Mouse (Mus musculus): ENCODE results near the gene Rad51b.

Rad51b gene

DNA sequence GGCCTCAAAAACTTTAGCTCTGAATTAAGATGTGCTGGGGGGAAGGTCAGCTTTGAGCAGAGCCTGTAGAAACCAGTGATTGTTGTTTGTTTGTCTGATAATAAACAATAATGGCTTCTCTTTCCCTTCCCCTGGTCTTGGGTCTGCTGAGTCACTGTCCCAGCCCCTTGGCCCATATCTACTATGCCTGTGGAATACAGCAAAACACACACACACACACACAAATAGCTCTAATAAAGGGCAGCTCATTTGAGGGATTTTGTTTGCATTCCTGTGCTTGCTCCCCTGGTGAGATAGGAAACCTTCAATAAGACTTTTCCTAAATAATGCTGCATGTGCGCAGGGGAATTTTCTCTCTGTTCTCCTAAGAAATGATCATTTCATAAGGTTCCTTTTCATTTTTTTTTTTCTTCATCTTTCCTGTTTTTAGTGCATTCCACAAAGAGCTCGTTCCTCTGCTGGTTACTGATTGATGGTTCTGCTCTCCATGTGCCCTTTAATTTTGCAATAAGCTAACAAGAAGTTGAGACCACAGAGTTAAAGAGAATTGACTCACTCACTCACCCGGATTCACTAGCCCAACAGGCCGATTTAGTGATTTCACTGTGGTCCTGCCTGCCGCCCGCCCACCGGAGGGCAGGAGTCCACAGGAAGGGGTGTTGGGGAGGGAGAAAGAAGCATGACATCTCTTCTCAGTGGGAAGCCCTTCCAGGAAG, 344.6 kb downstream of the Rad51b start:
- no peak for DNase-seq (ENCODE audit: low read depth in 2 of 2, low spot score in 2 of 2)

DNA sequence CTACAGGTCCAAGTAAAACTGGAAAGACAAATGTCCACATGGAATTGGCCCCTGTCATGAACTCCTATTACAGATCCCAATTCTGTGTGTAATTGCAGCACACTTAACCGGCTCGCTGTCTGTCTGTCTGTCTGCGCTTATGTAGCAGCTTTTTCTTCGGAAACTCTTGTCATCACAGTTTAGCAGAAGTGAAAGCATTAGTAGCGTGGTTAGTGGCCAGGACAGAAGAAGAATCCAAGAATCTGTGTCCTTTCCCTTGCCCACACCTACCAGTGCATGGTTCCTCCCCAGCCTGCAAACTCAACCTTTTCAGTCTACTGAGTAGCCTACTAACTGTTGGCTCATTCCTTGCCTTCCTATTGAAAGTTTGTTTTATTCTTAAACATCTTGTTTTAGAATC, 345.6 kb downstream of the Rad51b start:
- DNase-seq (ENCODE audit: low read depth in 2 of 2, low spot score in 2 of 2): no peak

DNA sequence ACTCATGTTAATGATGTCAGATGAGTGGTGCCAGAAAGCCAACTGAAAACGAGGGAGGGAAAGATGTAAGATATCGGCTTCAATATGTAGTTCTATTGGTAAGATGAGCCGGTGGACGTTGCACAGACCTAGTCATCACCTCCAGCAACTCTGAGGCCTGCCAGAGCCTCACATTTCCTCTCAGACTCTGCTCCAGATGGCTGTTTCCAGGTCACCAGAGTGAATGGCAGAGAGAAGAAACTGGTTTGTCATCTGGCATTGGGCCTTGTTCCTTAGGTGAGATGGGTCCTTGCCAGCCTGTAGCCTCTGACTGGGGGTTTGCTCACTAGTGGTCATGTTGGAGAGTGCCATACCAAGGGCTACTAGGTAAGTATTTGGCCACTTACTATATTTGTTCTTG, 348.6 kb downstream of the Rad51b start:
- DNase-seq (ENCODE audit: low read depth in 2 of 2, low spot score in 2 of 2): no peak

DNA sequence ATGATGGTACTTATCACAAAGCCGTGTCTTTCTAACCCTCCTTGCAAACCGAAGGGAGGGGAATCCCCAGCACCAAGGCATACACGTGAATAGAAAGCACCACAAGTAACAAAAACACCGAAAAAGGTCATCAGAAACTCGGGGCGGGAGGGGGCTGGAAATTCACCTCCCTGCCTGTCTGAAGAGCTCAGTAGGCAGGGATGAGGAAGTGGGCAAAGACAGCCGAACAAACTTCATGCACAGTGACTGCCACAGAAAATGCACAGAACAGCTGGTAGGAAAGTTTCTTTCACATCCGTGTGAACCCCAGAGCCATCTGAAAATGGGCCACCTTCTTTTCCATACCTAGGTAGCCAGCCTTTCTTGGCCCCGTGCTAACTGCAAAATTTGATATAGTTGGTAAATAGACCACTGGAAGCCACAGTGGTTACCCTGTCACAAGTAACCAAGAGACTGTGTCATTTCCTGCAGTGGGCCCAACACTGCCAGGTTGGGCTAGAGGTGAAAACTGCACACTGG, 349.6 kb downstream of the Rad51b start:
- peak; percentile 86 to 91 for DNase-seq (ENCODE audit: low read depth in 2 of 2, low spot score in 2 of 2)

DNA sequence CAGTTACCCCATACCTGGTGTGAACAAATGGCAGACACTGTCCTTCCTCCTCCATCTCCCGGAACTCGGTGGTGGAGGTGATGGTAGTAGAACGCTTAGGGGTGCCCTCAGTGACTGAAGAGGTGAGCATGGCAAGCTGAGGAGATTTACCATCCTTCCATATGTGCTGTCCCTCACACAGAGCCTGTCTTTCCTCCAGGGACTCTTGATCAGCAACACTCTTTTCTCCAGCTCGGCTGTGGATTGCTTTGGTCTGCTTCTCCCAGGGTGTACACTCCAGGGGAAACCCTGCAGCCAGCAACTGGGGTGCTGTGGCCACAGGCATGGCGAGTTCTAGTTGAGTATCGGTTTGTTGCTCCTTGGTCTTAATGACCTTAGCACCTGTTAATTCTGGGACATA, 350.3 kb downstream of the Rad51b start:
- peak in 1 of 2 experiments; percentile 9 for DNase-seq (ENCODE audit: low read depth in 2 of 2, low spot score in 2 of 2)

DNA sequence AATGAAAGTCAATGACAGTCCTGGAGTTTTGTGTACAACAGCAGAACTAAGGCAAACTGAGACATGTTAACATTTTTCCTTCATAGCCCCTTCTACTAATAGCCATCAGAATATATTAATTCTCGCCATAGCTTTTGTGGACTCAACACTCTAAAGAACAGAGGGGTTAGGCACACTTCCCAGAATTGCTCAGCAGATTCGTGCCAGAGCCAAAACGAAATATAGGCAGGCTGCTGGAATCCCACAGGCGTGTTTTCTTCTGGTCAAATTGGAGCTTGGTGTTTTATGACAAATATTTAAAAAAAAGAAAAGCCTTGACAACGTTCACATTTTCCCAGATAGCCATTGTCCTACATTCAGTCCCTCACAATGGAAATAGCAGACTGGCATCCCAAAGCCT, 350.9 kb downstream of the Rad51b start:
- DNase-seq (ENCODE audit: low read depth in 2 of 2, low spot score in 2 of 2): no peak

DNA sequence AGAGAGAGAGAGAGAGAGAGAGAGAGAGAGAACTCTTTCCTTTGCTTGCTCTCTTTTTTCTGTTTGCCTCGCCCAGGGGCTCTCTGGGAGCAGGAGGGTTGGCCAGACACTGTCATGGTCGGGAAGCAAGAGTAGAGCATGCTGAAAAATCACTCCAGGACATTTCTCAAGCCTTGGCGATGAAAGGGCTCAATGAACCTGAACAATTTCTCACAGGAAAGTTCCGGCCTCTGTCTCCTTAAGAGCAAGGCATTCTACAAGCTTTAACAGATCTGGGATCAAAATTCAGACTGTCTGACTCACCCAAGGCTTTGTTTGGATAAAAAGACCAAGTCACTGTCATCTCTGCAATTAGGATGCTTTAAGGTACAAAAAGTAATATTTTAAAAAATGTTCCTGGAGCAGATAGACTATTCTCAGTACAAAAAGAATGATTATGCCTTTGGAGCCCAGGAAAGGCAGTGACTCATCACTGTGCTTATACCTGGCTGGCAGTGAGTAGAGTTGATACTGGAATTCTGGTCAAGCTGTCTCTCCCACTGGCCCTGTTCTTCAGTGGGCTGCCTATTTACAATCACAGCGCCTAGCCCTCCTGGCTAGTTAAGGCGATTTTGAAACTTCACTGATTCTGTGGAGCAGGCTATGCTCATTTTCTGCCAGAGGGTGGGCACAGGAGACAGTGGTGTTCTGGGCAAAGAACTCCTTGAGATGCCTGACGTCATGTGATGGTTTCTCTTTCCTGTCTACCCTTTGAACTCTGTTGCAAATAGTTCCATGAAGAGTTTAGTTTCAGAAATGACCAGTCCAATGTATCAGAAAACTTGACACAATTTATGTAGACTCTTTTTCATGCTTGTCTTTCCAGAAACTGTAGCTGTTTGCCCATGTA, 352.0 kb downstream of the Rad51b start:
- peak; percentile 11 to 32 for DNase-seq (ENCODE audit: low read depth in 2 of 2, low spot score in 2 of 2)

DNA sequence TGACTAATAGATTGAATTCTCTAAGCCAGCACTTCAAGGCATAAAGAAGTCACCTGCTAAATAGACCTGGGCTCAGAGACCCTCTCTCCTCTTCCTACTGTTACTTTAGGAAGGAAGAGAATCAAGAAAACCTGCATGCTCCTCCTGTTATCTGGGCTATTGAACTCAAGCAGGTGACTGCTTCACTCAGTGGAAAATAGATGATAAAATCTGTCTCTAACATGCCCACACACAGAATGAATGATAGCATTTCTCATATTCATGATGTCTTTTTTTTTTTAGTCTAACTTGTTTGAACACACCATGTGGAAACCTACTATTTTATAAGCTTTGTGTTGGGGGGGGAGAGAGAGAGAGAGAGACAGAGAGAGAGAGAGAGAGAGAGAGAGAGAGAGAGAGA, 352.7 kb downstream of the Rad51b start:
- no peak for DNase-seq (ENCODE audit: low read depth in 2 of 2, low spot score in 2 of 2)

DNA sequence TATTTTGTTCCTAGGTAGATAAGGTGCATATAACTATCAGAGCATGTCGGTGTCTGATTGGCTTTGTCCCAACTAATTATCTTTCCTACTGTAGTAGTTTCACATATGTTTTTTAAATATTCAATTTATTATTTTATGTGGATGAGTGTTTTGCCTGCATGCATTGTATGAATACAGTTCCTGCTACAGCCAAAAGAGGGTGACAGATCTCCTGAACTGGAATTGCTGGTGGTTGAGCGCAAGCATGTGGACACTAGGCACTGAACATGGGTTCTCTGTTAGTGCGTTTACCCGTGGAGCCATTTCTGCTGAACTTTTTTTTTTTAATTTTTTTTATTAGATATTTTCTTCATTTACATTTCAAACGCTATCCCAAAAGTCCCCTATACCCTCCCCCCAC, 358.1 kb downstream of the Rad51b start:
- DNase-seq (ENCODE audit: low read depth in 2 of 2, low spot score in 2 of 2): no peak

DNA sequence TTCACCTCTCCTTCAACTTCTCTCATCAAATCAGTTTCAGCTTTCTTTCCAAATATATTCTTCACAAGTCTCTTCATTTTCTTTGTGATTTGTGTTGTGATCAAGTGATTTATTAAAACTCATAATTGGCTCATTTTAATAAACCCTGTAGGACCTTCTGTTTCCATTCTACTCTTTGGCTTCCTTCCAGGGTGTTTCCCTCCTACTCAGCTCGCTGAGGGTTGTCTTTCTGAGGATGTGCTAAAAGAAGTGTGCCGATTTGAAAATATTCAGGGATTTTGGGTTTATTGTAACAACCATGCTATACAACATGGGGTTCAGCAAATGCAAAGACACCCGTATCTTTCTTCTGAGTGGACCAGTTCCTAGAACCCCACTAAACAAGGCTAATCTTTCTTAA, 361.8 kb downstream of the Rad51b start:
- DNase-seq (ENCODE audit: low read depth in 2 of 2, low spot score in 2 of 2): no peak

DNA sequence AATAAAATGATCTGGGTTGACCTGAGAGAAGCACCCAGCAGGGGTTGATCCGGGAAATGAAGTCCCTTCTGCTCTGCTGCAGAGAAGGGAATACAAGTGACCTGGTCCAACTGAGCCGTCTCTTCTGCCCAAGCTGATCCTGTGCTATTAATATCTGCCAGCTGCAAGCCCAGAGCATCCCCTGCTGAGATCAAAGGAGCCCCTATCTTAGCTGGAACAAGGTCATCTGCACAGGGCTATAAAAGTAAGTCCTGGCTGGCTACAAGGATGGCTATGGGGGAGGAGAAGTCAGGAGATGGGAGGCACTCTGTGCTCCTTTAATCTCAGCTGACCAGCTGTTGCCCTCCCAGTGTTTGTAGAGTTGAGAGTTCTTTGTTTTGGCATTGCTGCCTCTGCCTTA, 364.2 kb downstream of the Rad51b start:
- DNase-seq (ENCODE audit: low read depth in 2 of 2, low spot score in 2 of 2): no peak

DNA sequence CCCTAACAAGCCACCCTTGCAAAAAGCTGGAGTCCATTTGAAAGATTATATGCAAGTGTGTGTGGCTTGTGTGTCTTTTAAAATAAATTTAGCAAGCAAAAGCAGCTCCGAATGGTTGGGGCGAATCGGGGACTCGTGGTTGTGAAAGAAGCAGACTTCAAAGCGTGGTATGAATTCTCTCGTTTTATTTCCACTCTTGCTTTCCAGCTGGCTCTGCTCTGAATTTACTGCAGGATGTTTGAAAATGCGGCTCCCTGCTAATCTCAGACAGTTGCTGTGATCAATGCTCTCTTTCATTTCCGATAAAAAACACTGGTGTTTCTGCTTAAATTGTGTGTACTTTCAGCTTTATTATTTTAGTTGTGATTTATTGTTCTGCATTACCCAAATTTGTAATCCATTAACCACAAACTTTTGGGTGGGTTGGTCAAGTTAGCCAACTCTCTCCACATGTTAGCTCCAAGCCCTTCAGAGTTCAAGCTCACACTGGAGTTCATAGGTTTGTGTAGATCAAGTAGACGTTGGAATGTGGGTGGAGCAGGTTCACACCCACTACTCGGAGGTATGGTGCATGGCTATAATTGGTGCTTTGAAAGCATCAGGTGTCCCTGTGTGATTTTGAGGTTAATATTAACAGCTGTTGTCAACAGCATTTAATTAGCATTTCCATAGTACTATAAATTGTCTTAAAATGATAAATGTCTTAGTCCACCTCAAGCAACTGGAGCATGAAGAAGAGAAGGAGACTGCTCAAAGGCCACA, 366.2 kb downstream of the Rad51b start:
- no peak for DNase-seq (ENCODE audit: low read depth in 2 of 2, low spot score in 2 of 2)

DNA sequence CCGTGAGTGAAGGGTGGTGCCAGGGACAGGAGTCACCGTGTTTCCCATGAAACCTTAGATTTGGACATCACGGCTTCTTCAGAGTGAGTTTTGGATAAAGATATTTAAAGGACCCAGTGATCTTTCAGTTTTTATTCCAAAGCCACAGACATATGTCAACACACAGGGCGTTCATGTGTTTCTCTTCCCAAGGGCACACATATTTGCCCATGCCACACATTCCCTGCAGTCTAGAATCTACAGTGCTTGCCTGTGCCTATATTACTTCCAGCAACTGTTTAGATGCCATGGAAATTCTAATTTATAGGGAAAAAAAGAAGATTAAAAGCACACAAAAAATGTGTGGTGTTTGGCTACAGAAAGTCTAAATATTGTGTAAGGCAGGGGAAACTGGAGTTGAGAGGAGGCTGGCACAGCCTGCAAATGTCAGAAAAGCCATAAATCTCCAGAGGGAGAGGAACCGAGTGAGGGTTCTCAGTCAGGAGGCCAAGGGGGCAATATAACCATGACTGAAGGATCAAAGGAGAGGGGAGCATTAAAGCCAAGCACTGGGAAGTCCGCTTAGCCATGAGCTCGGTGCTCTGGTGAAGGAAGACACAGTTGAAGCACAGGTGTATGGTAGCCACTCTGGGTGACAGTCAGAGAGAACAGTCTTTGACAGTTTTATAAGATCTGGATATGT, 367.0 kb downstream of the Rad51b start:
- no peak for DNase-seq (ENCODE audit: low read depth in 2 of 2, low spot score in 2 of 2)

DNA sequence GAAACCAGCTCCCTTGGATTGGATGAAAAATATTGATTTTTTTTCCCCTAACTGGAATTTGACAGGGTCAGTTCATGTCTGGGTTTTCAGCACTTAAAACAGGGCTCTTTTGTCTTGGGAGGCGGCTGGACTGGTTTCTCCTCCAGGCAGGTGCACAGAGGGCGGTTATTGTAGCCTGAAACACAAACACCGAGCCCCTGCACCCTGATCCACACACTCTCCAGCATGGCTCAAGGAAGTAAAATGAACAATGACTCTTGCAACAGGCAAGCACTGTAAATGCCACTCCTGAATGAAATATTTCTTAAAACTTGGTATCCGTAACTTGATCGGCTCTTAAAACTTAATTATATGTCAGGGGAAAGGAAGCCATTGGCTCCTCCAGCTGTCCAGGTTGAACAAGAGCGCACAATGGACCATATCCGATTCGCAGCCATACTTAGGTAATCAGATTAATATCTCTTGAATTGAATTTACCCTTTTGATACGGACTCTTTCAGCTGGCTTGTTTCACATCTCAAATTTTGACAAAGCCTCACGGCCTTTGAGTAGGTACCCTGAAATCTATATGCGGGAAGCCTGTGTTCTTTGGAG, 377.9 kb downstream of the Rad51b start:
- no peak for DNase-seq (ENCODE audit: low read depth in 2 of 2, low spot score in 2 of 2)

DNA sequence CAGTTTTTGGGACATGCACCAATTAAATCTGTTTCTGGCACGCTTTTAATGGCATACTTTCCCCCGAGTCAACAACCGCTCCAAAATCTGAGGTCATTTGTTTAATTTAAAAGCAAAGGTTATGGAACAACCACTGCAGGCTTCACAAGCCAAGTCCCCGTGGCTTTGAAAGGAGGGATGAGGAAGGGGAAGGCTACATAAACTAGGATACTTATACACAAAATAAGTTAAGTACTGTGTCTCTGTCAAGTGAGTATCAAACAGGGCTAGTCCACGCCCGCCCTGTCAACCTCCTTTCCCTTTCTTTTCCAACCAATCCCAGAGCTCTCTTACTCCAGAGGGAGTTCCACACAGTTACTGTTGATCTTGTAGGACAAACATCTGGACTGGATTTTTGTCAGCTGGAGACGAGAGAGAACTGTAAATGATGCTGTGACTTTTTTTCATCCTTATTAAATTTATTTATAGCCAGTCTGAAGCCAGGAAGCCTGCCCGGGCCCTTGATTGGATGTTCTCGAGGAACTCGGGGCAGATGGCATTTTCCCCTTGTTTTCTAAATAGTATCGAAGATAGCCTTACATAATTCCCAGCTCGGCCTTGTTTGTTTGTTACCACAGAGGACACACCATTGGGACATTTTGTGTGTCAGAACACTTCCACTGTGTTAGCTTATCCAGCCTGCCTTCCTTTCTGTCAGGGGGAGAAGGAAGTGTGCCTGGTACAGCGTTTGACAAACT, 378.5 kb downstream of the Rad51b start:
- DNase-seq (ENCODE audit: low read depth in 2 of 2, low spot score in 2 of 2): no peak

DNA sequence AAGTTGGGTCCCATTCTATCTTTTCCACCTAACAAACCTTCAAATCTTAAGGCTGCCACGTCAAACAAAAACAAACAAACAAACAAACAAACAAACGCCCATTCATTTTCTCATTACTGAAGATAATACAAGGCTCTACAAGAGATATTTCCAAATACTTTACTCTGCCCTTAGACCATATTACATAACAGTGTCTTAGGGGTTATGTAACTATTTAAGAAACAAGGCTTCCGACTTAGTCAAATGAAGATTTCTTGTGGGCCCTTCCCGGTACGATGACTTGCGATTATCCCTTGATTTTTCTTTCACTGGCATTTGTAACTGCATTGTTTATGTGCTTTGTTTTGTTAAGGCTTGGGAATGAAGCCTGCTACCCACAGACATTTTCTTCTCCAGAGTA, 379.2 kb downstream of the Rad51b start:
- DNase-seq (ENCODE audit: low read depth in 2 of 2, low spot score in 2 of 2): no peak

DNA sequence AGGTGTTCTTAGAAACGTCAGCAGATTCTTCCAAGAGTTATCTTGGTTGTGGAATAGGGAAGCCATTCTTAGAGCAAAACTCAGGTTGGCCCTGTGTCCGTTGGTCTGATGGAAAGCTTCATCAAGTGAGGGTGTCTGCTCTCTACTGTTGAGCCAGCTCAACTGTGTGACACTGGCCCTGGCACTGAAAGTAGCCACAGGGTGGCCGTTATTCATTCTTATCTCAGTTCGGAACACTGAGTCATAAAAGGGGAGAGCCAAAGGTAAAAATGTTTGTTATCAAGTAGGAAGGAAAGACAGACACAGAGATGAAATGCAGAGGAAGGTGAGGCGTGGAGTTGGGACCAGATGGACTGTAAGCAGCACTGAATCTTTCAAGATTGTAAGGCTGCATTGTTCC, 379.8 kb downstream of the Rad51b start:
- DNase-seq (ENCODE audit: low read depth in 2 of 2, low spot score in 2 of 2): no peak

DNA sequence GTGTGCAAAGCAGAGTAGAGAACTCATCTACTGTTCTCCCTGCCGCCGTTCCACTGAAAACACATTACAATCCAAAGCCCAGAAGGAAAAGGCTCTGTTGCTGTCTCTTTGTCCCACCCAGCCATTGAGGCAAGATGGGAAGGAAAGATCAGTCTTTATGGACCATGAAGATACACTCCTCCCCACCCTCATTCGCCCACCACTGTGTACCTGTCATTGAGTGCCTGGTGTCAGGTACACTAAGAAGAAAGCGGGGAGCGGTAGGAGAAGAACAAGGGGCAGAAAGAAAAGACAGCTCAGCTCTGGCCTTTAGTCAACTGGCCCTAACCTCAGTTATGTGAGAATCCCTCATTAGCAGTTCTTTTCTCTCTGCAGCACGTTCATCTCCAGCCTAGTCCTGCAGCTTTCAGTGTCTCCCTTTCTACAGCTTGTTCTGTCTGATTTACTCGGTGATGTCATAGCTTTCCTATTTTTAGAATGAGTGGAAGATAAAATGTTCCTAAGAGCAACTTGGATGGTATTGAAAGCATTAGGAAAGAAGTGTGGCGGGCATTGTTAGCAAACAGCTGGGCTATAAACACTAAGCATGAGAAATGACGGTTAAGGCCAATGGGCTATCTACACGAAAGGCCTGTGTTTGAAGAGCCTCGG, 382.3 kb downstream of the Rad51b start:
- no peak for DNase-seq (ENCODE audit: low read depth in 2 of 2, low spot score in 2 of 2)

DNA sequence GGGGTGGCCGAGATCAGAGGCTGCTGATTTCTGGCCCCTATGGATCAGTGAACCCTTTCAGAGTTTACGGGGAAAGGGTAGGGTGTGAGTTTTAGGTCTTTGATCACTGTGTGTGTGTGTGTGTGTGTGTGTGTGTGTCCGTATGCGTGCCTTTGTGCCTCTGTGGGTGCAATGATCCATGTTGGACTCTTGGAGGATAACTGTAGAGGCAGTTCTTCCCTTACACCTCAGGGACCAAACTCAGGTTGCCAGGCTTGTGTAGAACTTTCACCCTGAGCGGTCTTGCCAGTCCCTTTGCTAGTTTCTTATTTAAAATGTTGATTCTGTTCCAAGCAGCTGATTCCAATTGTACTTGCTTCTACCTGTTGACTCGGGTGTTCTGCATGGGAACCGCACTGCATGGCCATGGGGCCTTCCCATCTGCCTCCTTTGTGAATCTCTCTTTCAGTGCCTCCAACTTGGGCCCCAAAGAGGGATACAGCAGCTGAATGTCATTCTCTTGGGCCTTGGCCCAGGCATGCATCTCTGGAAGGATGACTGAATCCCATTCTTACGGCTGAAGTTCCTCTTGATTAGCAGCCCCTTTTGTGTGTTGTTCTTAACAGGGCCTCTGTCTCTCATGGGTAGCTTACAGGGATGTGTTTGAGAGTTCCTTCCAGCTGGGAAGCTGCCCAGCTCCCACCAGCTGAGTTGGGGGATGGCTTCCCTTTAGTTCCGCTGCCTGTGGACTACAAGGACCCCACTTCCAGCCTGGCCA, 383.0 kb downstream of the Rad51b start:
- DNase-seq (ENCODE audit: low read depth in 2 of 2, low spot score in 2 of 2): no peak
